Mouse (Mus musculus) T-cell, adult 2 months (primary cell): ENCODE results near the gene Cul7.

Experiments
- DNase-seq: peaks from one replicate; pipeline ENCODE4 v3.0.0; 2022; ENCODE audit warnings: low spot score

The Cul7 gene

GRCm38 (mm10) chr17:46628791-46629684 is 21.1 kb upstream of the Cul7 start, which contains the start of gene Ptk7:
Ptk7 (minus strand) TSS chr17:46629504.
- DNase-seq, result no peak

GRCm38 (mm10) chr17:46629685-46630441 is 20.3 kb upstream of the Cul7 start:
- no peak for DNase-seq

- DNase-seq, result peak; percentile 56
These were observed 13.2 kb upstream of the Cul7 start for GRCm38 (mm10) chr17:46636831-46637523.

DNA sequence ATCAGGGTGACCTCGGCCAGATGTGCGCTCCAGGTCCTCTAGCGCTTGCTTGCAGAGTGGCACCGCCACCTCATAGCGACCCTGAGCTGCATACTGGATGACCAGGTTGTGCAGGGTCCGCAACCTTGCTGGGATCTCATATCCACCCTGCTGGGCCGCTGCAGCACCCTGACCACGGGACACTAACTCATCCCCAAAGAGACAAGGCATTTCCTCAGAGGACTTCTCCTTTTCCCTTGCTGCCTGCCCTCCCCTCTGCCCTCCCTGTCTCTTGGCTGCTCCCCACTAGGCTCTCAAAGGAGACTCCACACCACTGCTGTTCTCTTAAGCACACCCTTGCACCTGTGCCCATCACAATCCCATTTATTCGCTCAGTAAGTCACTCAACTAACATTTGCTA is 10.2 kb upstream of the Cul7 start:
- DNase-seq, result no peak

GRCm38 (mm10) chr17:46642060-46642459 is 8.1 kb upstream of the Cul7 start:
- no peak for DNase-seq

DNA sequence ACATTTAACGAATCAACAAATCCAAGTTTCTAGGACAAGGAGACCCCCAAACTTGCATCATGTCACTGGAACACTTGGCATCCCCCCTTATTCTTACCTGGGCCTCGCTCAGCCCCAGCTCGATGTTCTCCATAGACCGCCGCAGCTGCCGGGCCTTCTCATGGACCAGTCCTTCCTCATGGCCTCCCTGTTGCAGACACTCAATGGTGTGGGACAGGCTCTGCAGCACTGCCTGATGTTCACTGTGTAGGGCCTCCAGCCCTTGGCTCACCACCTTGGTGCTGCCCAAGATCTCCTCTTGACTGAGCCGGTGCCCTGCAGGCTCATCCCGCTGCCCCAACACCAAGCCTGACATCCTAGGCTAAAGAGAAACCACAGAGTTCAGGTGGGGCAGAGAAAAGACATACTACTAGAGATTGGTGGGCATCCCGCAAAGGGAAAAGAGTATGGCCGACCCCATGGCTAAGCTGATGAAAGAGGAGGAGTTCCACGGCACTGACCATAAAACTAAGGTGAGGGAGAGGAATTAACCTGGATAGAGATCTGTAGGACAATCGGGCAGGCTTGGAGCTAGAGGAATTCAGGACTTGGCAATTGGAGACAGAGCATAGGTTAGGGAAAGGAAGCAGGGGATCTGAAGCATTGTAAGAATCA is 5.9 kb upstream of the Cul7 start:
- DNase-seq, result no peak

GRCm38 (mm10) chr17:46644916-46645475 is 5.1 kb upstream of the Cul7 start:
- DNase-seq, result no peak

DNA sequence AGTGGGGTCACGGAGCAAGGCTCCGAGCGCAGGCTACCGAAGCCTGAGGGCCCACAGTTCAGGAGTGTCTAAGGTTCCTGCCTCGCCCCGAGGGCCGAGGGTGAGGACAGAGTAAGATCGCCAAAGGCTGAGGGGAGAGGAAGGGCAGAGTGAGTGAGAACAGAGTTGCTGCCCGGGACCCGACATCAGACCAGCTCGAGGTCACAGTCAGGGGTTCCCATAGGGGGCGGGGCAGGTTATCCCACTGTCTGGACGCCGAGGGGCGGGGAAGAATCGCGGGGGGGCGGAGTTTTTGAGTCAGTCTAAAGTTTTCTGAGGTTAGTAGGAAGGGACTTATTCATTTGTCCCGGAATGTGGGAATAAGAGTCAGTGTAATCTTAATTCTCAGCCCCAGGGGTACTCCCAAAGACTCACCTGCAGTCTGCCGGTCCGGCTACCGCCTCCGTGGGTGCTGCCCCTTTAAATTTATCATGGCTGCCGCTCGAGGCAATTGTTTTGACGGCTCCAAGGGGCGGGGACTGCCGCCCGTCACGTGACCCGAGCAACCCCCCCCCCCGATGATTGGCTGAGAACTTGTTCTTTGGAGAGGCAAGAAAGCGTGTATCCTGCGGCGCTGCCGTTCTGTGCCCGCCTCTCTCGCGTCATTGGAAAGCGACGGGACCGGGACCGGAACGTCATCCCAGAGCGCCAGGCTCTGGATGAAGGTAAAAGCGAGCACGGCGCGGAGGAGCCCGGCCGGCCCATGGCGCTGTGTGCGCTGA is 4.4 kb upstream of the Cul7 start, which contains the start of the genes Klc4 and Mrpl2:
Klc4 (minus strand) TSS at position 462 of the 761 bp plus-strand sequence.
Mrpl2 (plus strand) TSS at position 669 of the 761 bp plus-strand sequence.
- DNase-seq, result peak; percentile 98

GRCm38 (mm10) chr17:46646322-46646662 is 3.8 kb upstream of the Cul7 start:
- DNase-seq, result no peak

- DNase-seq, result no peak
These were observed 2.9 kb upstream of the Cul7 start for GRCm38 (mm10) chr17:46647279-46647678.

DNA sequence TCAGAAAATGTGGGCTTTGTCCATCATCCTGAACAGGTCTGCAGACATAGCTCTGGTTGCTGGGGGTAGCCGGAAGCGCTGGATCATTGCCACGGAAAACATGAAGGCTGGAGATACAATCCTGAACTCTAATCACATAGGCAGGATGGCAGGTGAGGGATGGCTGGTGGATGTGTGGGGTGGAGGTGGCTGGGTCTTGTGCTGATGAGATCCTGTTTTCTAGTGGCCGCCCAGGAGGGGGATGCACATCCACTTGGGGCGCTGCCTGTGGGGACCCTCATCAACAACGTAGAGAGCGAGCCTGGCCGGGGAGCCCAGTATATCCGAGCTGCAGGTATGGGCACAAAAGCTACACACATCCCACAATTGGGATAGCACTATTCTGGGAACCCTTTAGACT is 1.7 kb upstream of the Cul7 start:
- DNase-seq, result no peak

DNA sequence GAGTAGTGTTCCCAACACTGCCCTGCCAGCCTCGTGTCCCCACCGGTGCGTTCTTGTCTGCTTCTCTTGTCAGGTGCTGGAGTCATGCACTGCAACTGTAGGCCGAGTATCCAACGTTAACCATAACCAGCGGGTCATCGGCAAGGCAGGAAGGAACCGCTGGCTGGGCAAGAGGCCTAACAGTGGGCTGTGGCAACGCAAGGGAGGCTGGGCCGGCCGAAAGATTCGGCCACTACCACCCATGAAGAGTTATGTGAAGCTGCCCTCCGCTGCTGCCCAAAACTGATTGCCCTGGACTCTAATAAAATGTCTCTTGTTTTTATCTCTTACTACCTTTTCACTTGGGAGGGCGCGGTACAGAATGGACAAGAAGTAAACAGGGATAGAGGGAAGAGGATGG is 326 bp upstream of the Cul7 start:
- no peak for DNase-seq

GRCm38 (mm10) chr17:46651292-46651691 is 1.2 kb downstream of the Cul7 start:
- DNase-seq, result no peak

DNA sequence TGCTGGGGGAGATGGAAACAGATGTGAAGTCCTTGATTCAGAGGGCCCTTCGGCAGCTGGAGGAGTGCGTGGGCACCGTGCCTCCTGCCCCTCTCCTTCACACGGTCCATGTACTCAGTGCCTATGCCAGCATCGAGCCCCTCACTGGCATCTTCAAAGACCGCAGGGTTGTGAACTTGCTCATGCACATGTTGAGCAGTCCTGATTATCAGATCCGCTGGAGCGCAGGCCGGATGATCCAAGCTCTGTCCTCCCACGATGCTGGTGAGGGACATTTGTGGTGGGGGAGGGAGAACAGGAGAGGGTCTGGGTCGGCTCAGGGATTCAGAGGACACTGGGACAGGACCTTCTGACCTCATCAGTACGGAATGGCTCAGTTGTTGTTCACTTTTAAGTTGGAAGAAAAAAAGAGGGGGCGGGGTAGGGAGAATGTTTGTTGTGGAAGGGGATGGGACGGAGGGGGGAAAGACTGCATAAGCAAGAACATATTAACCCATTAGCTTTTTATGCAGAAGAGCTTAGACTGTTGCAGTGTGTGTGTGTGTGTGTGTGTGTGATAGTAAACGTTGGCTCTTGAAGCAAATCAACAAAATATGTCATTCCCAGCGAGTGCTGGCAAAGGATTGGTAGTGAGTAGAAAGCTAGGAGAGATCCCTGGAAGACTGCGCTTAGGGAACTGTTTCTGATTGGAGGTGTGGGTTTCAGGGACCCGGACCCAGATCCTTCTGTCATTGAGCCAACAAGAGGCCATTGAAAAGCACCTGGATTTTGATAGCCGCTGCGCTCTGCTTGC is 1.8 kb downstream of the Cul7 start:
- DNase-seq, result no peak

DNA sequence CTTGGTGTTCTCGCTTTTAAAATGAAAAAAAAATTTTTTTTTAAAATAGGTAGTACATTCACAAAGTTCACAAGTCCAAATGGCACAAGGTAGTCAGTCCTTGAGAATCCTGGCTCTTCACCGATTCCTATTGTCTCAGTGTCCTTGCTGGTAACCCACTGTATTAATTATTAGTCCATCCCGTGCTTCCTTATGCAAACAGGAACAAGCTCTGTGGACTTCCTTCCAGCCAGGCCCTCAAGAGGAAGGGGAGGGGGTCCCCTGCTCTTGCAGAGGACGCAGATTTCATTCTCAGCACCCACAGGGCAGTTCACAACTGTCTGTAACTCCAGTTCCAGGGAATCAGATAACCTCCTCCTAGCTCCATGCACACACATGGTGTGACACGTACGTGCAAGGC is 5.9 kb downstream of the Cul7 start:
- no peak for DNase-seq

DNA sequence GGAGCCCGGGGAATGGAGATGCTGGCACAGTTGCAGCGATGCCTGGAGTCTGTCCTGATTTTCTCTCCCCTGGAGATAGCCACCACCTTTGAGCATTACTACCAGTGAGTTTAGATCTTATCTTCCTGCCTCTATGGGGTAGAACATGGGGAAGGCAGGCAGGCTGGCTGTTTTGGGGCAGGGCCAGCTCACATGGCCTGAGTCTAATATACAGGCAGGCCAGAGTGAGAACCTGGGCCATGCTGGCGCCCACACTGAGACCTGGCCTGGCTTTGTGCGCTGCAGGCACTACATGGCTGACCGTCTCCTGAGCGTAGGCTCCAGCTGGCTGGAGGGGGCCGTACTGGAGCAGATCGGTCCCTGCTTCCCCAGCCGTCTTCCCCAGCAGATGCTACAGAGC is 11.2 kb downstream of the Cul7 start:
- DNase-seq, result no peak

DNA sequence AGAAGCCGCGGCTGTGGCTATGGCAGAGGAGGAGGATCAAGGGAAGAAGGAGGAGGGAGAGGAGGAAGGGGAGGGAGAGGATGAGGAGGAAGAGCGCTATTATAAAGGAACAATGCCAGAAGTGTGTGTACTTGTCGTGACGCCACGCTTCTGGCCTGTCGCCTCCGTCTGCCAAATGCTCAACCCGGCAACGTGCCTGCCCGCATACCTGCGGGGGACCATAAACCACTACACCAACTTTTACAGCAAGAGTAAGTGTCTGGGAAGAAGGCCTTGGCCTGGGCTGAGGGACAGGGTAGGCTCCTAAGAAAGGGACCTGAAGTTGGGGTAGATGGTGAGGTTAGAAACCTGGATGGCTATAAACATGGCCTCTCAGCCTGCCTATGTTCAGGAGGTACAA is 11.8 kb downstream of the Cul7 start:
- no peak for DNase-seq

GRCm38 (mm10) chr17:46662730-46663129 is 12.6 kb downstream of the Cul7 start:
- DNase-seq, result no peak

DNA sequence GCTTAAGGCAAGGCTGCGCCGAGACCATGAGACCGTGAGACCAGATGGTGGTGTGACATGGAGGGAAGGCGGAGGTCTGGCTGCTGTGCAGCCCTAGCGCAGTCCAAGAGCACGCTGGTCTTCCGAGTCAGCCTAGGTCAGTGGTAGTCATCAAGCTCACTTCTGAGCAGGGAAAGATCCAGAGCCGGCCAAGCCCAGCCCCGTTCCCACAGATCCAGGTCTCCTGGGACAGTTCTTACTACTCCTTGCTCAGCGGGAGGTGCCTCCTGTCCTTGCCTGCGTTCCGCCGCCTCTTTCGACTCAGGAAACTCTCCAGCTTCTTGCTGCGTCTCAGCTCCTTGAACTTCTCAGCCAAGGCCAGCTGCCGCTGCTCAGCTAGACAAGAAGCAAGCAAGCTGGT is 17.6 kb downstream of the Cul7 start:
- DNase-seq, result no peak

GRCm38 (mm10) chr17:46669911-46670310 is 19.8 kb downstream of the Cul7 start:
- no peak for DNase-seq
